Mouse (Mus musculus): ENCODE data around the gene Gas2l1. TPM values are rescaled to one million over a fixed set of nuclear protein-coding genes. Genes with fewer than 3 reads are reported as not detected.

The Gas2l1 gene
- polyA plus RNA-seq, 1 experiment from 2014 or later = 39.4 TPM

- no peaks in the 10 kb centered on the region for H3K9me3 ChIP-seq (replicated peaks)
- no peak overlapping the region for H3K9ac ChIP-seq
- no peak for ATAC-seq (ENCODE audit: low FRiP score)
- 89% methylated on average over 2 of the region's 2 CpGs for WGBS
- H3K27ac ChIP-seq = no peak overlapping the region
- H3K4me3 ChIP-seq = no peak overlapping the region
- H3K27me3 ChIP-seq = no peaks in the 10 kb centered on the region
- H3K36me3 ChIP-seq = peaks cover 24% of the 10 kb centered on the region
- no peak overlapping the region for H3K4me2 ChIP-seq (replicated peaks)
- H3K4me1 ChIP-seq = no peaks in the 10 kb centered on the region
These were observed 59.6 kb downstream of the Gas2l1 start for GRCm38 (mm10) chr11:5005528-5005927.

Small RNA genes lying within 50 kb of the gene (microRNA-seq; reads per million reads assigned to microRNA genes)
- not detected for gene Gm47296

Other genes with a start within 250 kb of the Gas2l1 start
- gene Nf2, start 215.8 kb downstream of the Gas2l1 start, polyA plus RNA-seq (2016; fragmentation: Nextera tagmentation; extraction: Ambion mirVana) = 77.5 and 79.6 TPM in 2 replicates
- gene Nipsnap1, start 191.4 kb downstream of the Gas2l1 start, polyA plus RNA-seq (2016; fragmentation: Nextera tagmentation; extraction: Ambion mirVana) = 100 and 101 TPM in 2 replicates
- gene Thoc5, start 170.0 kb downstream of the Gas2l1 start, polyA plus RNA-seq (2016; fragmentation: Nextera tagmentation; extraction: Ambion mirVana) = 52.6 and 55.6 TPM in 2 replicates
- 1.4 and 1.5 TPM in 2 replicates for gene Nefh, start 117.3 kb downstream of the Gas2l1 start, polyA plus RNA-seq (2016; fragmentation: Nextera tagmentation; extraction: Ambion mirVana)
- gene Ap1b1, start 78.5 kb downstream of the Gas2l1 start, polyA plus RNA-seq (2016; fragmentation: Nextera tagmentation; extraction: Ambion mirVana) = 76.4 and 83.3 TPM in 2 replicates
- gene Rasl10a, start 7.2 kb downstream of the Gas2l1 start, polyA plus RNA-seq (2016; fragmentation: Nextera tagmentation; extraction: Ambion mirVana) = 0.96 and 1.6 TPM in 2 replicates
- gene Rhbdd3, start 33.6 kb upstream of the Gas2l1 start, polyA plus RNA-seq (2016; fragmentation: Nextera tagmentation; extraction: Ambion mirVana) = 27.0 and 28.9 TPM in 2 replicates
- gene Ewsr1, start 33.9 kb upstream of the Gas2l1 start, polyA plus RNA-seq (2016; fragmentation: Nextera tagmentation; extraction: Ambion mirVana) = 823 and 828 TPM in 2 replicates
- gene Emid1, start 86.9 kb upstream of the Gas2l1 start, polyA plus RNA-seq (2016; fragmentation: Nextera tagmentation; extraction: Ambion mirVana) = 17.7 and 21.9 TPM in 2 replicates
- gene Kremen1, start 196.2 kb upstream of the Gas2l1 start, polyA plus RNA-seq (2016; fragmentation: Nextera tagmentation; extraction: Ambion mirVana) = 17.8 and 18.1 TPM in 2 replicates